Mouse (Mus musculus) hindlimb bud, embryonic 11.5 days (tissue): ENCODE measurements around the gene Abi3.

Source experiments
- DNase-seq: peaks from one replicate; pipeline ENCODE4 v3.0.0-alpha.2; 2012; ENCODE audit warnings: low read depth, low spot score; ENCODE audit errors: extremely low spot score

The Abi3 gene

DNA sequence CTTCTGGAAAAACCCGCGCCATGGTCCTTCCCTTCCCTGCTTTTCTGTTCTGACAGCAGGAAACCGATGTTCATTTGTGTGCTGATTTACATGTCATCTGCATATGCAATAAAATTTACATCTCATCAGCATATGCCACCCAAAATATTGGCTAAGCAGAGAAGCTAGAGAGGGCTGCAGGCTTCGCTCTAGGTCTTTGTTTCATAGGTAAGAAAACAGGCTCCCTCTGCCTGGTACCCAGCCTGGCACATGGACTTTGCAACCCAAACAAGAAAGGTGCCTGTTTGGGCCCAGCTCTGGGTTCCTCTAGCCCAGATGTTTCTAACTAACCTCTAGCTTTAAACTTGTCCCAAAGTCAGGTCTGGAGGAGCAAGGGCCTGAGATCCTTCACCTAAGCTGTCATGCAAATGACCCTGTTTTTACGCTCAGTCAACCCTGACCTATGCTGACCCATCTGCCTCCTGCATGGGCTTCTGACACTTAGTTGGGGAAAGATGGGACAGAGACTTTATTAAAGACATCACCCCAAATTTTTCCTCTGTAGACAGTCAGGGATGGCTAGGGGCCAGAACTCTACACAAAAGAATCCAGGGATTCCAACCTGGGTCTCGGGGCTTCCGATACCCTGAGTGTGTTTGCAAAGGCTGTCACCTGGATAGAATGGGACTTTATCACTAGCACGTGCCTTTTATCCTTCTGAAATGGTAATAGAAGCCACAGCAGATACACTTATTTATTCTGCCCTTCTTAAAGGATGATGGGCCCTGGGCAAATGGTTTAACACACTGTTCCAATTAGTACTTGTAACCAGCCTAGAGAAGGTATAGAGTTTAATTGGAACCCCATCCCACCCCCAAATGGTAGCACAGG is 3.0 kb downstream of the Abi3 start:
- DNase-seq: no peak

- no peak for DNase-seq
These were observed 3.7 kb downstream of the Abi3 start for GRCm38 (mm10) chr11:95838598-95838997.

DNA sequence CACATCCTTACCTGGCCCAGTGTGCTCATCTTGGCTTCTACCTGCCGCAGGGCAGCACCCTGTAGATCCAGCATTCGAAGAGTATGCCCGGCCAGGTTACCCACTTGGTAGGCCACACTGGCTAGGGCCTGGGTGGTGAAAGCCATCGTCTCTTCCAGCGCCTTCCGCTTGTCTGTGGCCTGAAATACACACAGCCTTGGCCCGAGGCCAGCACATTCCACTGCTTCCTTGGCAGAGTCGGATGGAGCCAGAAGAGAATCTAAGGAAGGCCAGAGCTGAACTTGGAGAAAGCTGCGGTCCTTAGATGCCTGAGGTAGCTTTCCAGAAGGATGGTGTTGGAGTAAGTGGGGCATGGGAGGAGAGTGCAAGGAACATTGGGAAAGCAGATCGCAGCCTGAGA is 5.2 kb downstream of the Abi3 start, which contains the start of gene Gngt2:
Gngt2 (plus strand) TSS at position 158 of the 400 bp plus-strand sequence.
- no peak for DNase-seq

DNA sequence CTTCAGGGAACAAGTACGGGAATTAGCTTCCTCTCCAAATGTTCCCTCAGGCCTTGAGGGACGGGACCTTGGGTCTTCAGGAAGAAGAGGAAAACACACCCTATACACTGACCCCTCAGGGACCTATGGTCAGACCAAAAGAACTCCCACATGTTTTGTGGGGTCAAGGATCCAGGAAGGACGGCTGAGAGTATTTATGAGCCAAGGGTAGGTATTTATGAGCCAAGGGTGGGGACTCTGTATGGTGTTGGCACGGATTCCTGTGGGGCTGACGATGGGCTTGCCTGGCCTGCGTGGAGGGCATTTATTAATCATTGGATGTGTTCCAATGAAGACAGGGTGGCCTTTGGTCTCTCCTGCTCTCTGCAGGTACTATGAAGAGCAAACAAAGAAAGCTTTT is 5.8 kb downstream of the Abi3 start:
- no peak for DNase-seq

DNA sequence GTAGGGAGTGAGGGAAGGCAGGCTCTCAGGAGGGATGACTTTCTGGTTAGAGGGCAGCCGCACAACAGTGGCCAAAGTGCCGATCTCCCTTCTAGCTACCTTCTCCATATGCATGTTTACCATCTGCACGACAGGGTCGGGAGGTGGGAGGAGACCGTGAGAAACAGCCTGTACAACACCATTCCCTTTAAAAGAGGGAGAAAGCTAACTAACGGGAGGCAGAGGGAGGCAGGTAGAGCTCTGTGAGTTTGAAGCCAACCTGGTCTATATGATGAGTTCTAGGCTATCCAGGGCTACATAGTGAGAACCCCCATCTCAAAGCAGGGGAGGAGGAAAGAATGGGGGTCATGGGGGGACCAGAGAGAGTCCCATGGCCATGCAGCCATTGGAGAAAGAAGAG is 6.4 kb downstream of the Abi3 start:
- no peak for DNase-seq

GRCm38 (mm10) chr11:95834742-95835710 is 7.2 kb downstream of the Abi3 start:
- DNase-seq: no peak

GRCm38 (mm10) chr11:95834143-95834667 is 8.1 kb downstream of the Abi3 start:
- DNase-seq: no peak

DNA sequence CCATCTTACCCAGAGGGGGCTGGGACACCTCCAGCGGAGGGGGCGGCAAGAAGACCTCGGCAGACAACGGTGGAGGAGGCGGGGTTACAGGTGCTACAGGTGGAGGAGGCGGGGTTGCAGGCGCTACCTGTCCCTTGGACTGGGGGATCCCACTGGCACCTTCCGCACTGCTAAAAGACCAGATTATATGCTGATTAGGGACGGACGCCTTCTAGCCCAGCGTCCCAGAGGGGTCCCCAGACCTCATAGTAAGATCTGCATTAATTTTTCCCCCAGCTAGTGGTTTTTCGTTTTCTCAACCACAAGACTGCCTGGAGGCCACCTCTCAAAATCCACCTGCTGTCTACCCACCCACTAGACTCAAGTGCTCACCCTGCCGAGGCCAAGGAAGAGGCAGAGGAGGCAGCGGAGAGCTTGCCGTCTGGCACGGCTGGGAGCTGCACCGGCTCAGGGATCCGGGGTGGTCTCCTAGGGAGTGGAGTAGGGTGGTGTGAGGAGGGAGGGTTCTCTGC is 8.6 kb downstream of the Abi3 start:
- no peak for DNase-seq

- DNase-seq: no peak
These were observed 9.2 kb downstream of the Abi3 start for GRCm38 (mm10) chr11:95833006-95833570.

GRCm38 (mm10) chr11:95832129-95833005 is 9.9 kb downstream of the Abi3 start:
- DNase-seq: no peak

GRCm38 (mm10) chr11:95831641-95832040 is 10.6 kb downstream of the Abi3 start:
- DNase-seq: no peak

- DNase-seq: no peak
These were observed 11.0 kb downstream of the Abi3 start for GRCm38 (mm10) chr11:95831276-95831619.

DNA sequence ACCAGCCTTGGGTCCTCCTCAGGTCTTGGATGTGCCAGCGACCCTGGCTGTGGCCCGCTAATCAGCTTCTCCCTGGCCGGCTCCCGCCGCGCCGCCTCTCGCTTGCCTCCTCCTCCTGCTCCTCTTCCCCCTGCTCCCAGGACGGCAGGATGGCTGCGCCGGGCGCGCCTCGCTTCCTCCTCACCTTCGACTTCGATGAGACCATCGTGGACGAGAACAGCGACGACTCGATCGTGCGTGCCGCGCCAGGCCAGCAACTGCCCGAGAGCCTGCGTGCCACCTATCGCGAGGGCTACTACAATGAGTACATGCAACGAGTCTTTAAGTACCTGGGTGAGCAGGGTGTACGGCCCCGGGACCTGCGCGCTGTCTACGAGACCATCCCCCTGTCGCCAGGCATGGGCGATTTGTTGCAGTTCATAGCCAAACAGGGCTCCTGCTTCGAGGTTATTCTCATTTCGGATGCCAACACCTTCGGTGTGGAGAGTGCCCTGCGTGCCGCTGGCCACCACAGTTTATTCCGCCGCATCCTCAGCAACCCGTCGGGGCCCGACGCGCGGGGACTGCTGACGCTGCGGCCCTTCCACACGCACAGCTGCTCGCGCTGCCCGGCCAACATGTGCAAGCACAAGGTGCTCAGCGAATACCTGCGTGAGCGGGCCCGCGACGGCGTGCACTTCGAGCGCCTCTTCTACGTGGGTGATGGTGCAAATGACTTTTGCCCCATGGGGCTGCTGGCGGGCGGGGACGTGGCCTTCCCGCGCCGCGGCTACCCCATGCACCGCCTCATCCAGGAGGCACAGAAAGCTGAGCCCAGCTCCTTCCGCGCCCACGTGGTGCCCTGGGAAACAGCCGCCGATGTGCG is 11.6 kb downstream of the Abi3 start:
- no peak for DNase-seq

DNA sequence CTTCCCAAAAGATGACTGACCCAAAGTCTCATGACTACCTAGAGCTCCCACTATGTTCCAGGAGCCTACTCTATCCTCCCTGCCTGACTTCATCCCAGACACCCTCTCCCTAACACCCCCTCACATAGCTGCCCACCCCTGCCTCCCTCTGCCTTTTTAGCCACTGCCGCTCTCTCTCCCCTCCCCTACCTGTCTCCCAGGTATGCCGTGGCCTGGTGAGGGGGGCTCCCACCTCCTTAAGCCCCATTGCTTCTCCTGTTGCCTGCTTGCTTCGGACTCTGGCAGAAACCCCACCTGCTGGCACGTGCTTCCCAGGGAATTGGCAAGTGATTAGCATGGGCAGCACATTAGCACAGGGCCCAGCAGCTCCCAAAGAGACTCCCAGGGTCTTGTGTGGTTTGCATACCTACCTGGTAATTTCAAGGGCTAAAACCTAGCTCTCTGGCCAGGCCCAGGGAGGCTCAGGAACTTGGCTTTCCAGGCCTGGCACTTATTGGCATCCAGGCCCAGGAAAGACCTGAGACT is 12.7 kb downstream of the Abi3 start:
- no peak for DNase-seq

DNA sequence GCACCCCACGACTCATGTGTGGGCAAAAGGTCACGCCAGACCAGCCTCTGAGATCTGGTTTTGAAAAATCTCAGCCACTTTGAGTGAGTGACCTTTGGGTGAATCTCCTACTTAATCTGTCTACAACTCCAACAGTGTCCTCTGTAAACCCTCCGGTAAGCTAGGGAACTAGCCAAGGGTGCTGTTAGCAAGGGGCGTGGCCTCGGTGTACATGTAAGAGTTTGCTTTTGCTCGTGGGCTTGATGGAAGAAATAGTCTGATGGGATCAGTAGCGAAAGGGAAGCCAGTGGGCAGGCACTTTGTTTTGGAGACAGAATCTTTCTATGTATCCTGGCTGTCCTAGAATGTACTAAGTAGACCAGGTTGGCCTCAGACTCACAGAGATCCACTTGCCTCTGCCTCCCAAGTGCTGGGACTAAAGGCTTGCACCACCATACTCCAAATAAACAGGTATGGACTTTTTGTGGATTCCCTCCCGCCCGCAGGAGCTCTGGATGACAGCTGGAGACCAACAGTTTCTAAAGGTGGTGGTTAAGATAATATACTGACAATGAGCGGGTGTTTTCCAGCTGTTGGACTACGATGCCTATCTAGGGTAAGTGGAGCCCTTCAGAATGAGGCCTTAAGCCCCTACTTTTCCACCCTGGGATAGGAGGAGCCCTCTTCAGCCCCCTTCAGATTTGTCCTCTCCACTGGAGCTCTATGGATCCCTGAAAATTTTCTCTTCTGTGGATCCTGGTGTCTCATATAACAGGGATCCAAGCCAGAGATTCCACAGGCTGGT is 13.9 kb downstream of the Abi3 start:
- DNase-seq: no peak

GRCm38 (mm10) chr11:95827464-95828085 is 14.7 kb downstream of the Abi3 start:
- no peak for DNase-seq

DNA sequence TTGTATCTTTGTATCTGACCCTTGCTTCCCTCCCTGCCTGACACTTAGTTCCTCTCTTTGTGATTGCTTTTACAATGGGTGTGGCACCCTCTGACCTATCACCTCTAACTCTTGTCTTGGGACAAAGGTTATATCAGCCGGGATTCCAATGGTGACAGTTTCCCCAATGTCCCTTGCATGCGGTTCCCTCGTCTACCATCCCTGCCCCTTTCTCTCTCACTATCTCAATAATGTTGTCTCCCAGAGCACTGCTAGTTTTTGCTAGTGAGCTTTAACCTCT is 15.2 kb downstream of the Abi3 start:
- no peak for DNase-seq
